Comparison of ENCODE assay signal across 8 mouse cellular contexts in genomic region chr6:54565665-54566545, GRCm38 (mm10). TPM values are rescaled to one million over a fixed set of nuclear protein-coding genes. Genes with fewer than 3 reads are reported as not detected.
A peak's percentile ranks its signal among the peaks of the same experiment; 100 is the strongest.
DNase-seq lines count a peak whose midpoint lies in the region; ATAC-seq and TF ChIP-seq lines count a peak whose summit lies in the region.

TSS of gene Scrn1 (minus strand) at chr6:54566489.

- H3K79me2 ChIP-seq in heart, adult 2 months (replicated peaks; ENCODE audit: control insufficient read depth, insufficient read depth, low read length) = no peaks in the 10 kb centered on the region

- H3K4me2 ChIP-seq in embryonic facial prominence, embryonic 12.5 days (replicated peaks) = peak within 1 kb of the TSS; percentile 92
- H3K4me2 ChIP-seq in limb, embryonic 11.5 days (ENCODE audit: low read depth, severe bottlenecking) = peak within 1 kb of the TSS; percentile 79
- peak within 1 kb of the TSS; percentile 67 for H3K4me2 ChIP-seq in midbrain, embryonic 13.5 days (replicated peaks)

- H3K9ac ChIP-seq in embryonic facial prominence, embryonic 12.5 days = peak within 1 kb of the TSS; percentile 53
- H3K9ac ChIP-seq in heart, adult 2 months (ENCODE audit: low read depth, low read length) = peak within 1 kb of the TSS; percentile 28
- peak within 1 kb of the TSS; percentile 57 for H3K9ac ChIP-seq in limb, embryonic 11.5 days (ENCODE audit: low read length)
- H3K9ac ChIP-seq in midbrain, embryonic 13.5 days (replicated peaks) = peak within 1 kb of the TSS; percentile 84

- 5% methylated on average over 60 of the region's 60 CpGs for WGBS in spleen, adult 2 months
- WGBS in embryonic facial prominence, embryonic 12.5 days = under 1% methylated on average over 60 of the region's 60 CpGs
- WGBS in heart, adult 2 months = 4% methylated on average over 60 of the region's 60 CpGs
- WGBS in kidney, adult 2 months = 4% methylated on average over 60 of the region's 60 CpGs
- 1% methylated on average over 60 of the region's 60 CpGs for WGBS in limb, embryonic 11.5 days
- under 1% methylated on average over 59 of the region's 60 CpGs for WGBS in midbrain, embryonic 13.5 days

- no peak for TF ChIP-seq POLR2A in spleen, adult 2 months (IDR thresholded peaks at IDR 0.05; ENCODE audit: low read depth, low read length)
- TF ChIP-seq POLR2A in heart, adult 2 months (IDR thresholded peaks at IDR 0.05; ENCODE audit: insufficient read depth, low read depth, low read length) = no peak
- no peak for TF ChIP-seq POLR2A in kidney, adult 2 months (IDR thresholded peaks at IDR 0.05; ENCODE audit: low read depth, low read length)

- H3K27me3 ChIP-seq in spleen, adult 2 months (ENCODE audit: control insufficient read depth, insufficient read depth, low read length) = peaks cover 9% of the 10 kb centered on the region
- H3K27me3 ChIP-seq in embryonic facial prominence, embryonic 12.5 days = peaks cover 8% of the 10 kb centered on the region; the same call in 1 of the 2 replicates
- H3K27me3 ChIP-seq in heart, adult 2 months (ENCODE audit: control insufficient read depth, insufficient read depth, low read length) = no peaks in the 10 kb centered on the region
- H3K27me3 ChIP-seq in kidney, adult 2 months (replicated peaks; ENCODE audit: control insufficient read depth, insufficient read depth, low read length) = no peaks in the 10 kb centered on the region
- H3K27me3 ChIP-seq in limb, embryonic 11.5 days (ENCODE audit: control insufficient read depth, insufficient read depth, low read length) = no peaks in the 10 kb centered on the region
- no peaks in the 10 kb centered on the region for H3K27me3 ChIP-seq in midbrain, embryonic 13.5 days

- H3K4me1 ChIP-seq in spleen, adult 2 months (ENCODE audit: control insufficient read depth, insufficient read depth, insufficient read length) = no peaks in the 10 kb centered on the region; the same call in 1 of the 2 replicates
- peaks cover 21% of the 10 kb centered on the region for H3K4me1 ChIP-seq in embryonic facial prominence, embryonic 12.5 days
- peaks cover 2% of the 10 kb centered on the region; the same call in 1 of the 2 replicates for H3K4me1 ChIP-seq in heart, adult 2 months (ENCODE audit: control insufficient read depth, insufficient read depth, low read length)
- H3K4me1 ChIP-seq in kidney, adult 2 months (ENCODE audit: control insufficient read depth, insufficient read depth, low read length) = no peaks in the 10 kb centered on the region; the same call in 1 of the 2 replicates
- 0 out of 2 replicates have a peak, but pooled peaks cover 5% of the 10 kb centered on the region for H3K4me1 ChIP-seq in limb, embryonic 11.5 days (ENCODE audit: control insufficient read depth, insufficient read depth, low read length)
- peaks cover 77% of the 10 kb centered on the region for H3K4me1 ChIP-seq in midbrain, embryonic 13.5 days (replicated peaks)

- no peak for TF ChIP-seq CTCF in spleen, adult 2 months (IDR thresholded peaks at IDR 0.05; ENCODE audit: extremely low read depth, insufficient read depth, insufficient read length, insufficient replicate concordance)
- no peak for TF ChIP-seq CTCF in heart, adult 2 months (IDR thresholded peaks at IDR 0.05)
- TF ChIP-seq CTCF in kidney, adult 2 months (conservative IDR thresholded peaks at IDR 0.05; ENCODE audit: insufficient read depth, insufficient read length, low read depth, low read length) = no peak

- H3K4me3 ChIP-seq in spleen, adult 2 months (ENCODE audit: extremely low read depth, insufficient read depth, insufficient read length) = peak within 1 kb of the TSS; percentile 5; the same call in 1 of the 2 replicates
- peak within 1 kb of the TSS; percentile 54 for H3K4me3 ChIP-seq in embryonic facial prominence, embryonic 12.5 days
- peak within 1 kb of the TSS; percentile 66 for H3K4me3 ChIP-seq in heart, adult 2 months
- H3K4me3 ChIP-seq in kidney, adult 2 months (ENCODE audit: insufficient read depth, low read depth, low read length) = peak within 1 kb of the TSS; percentile 50
- H3K4me3 ChIP-seq in limb, embryonic 11.5 days (ENCODE audit: low read depth, low read length) = peak within 1 kb of the TSS; percentile 40
- peak within 1 kb of the TSS; percentile 61 for H3K4me3 ChIP-seq in midbrain, embryonic 13.5 days (replicated peaks)

- DNase-seq in spleen, adult 2 months (ENCODE audit: low read depth in 1 of 2, low spot score in 2 of 2) = no peak
- DNase-seq in spleen, postnatal 14 days (ENCODE audit: low spot score in 2 of 2) = no peak
- DNase-seq in heart, adult 2 months = peak; percentile 75 to 77
- DNase-seq in kidney, adult 2 months = peak; percentile 20
- peak; percentile 87 for DNase-seq in limb, embryonic 11.5 days (ENCODE audit: low spot score)
- peak; percentile 79 for DNase-seq in telencephalon, adult 2 months (ENCODE audit: low read depth, low spot score)

- peak; percentile 79 for ATAC-seq in embryonic facial prominence, embryonic 12.5 days (ENCODE audit: insufficient number of reproducible peaks, insufficient read depth, low FRiP score, low TSS enrichment)
- peak; percentile 84 for ATAC-seq in limb, embryonic 11.5 days (ENCODE audit: insufficient number of reproducible peaks, low FRiP score, low TSS enrichment, low read depth)
- peak; percentile 85 for ATAC-seq in midbrain, embryonic 13.5 days

- H3K27ac ChIP-seq in spleen, adult 2 months (ENCODE audit: insufficient read depth, low read length) = no peak within 1 kb of the TSS
- peak within 1 kb of the TSS; percentile 67 for H3K27ac ChIP-seq in embryonic facial prominence, embryonic 12.5 days
- H3K27ac ChIP-seq in heart, adult 2 months = peak within 1 kb of the TSS; percentile 68
- H3K27ac ChIP-seq in kidney, adult 2 months (ENCODE audit: insufficient read depth, low read depth, low read length) = no peak within 1 kb of the TSS
- H3K27ac ChIP-seq in limb, embryonic 11.5 days (replicated peaks; ENCODE audit: low read depth, low read length) = no peak within 1 kb of the TSS; the same call in 1 of the 2 replicates
- H3K27ac ChIP-seq in midbrain, embryonic 13.5 days = peak within 1 kb of the TSS; percentile 96

- TF ChIP-seq EP300 in heart, adult 2 months (IDR thresholded peaks at IDR 0.05; ENCODE audit: insufficient read depth, low read depth, low read length) = no peak

- intact Hi-C loops in heart, adult 2 months (cut with DNase I) = no loop called here

- H3K9me3 ChIP-seq in embryonic facial prominence, embryonic 12.5 days = no peaks in the 10 kb centered on the region
- H3K9me3 ChIP-seq in limb, embryonic 11.5 days (ENCODE audit: control insufficient read depth, low read length) = no peaks in the 10 kb centered on the region
- no peaks in the 10 kb centered on the region for H3K9me3 ChIP-seq in midbrain, embryonic 13.5 days

- H3K36me3 ChIP-seq in spleen, adult 2 months (ENCODE audit: control insufficient read depth, insufficient read depth, low read length) = no peaks in the 10 kb centered on the region
- H3K36me3 ChIP-seq in embryonic facial prominence, embryonic 12.5 days = no peaks in the 10 kb centered on the region
- no peaks in the 10 kb centered on the region for H3K36me3 ChIP-seq in heart, adult 2 months (ENCODE audit: control insufficient read depth, insufficient read depth, low read length)
- H3K36me3 ChIP-seq in kidney, adult 2 months (ENCODE audit: control insufficient read depth, insufficient read depth, low read length) = no peaks in the 10 kb centered on the region
- no peaks in the 10 kb centered on the region for H3K36me3 ChIP-seq in limb, embryonic 11.5 days (ENCODE audit: control insufficient read depth, insufficient read depth, low read length)
- no peaks in the 10 kb centered on the region for H3K36me3 ChIP-seq in midbrain, embryonic 13.5 days

RNA-seq across cellular contexts. Expression of gene Scrn1, which starts in this region (rescaled TPM):
- 0.54 and 0.75 TPM in 2 replicates for polyA plus RNA-seq in spleen, adult 2 months (2012; rRNA removed)
- 26.1 and 27.2 TPM in 2 replicates for polyA plus RNA-seq in embryonic facial prominence, embryonic 12.5 days (2016; fragmentation: Nextera tagmentation; extraction: Ambion mirVana)
- total RNA-seq in heart, adult 2 months (2021) = 1 to 10 TPM; 6.1 to 7.4 TPM
- polyA plus RNA-seq in heart, adult 2 months (2012; rRNA removed) = 6.8 and 14.1 TPM in 2 replicates
- polyA plus RNA-seq in kidney, adult 2 months (2012; rRNA removed) = 2.3 and 2.6 TPM in 2 replicates
- polyA plus RNA-seq in limb, embryonic 11.5 days (2014; fragmentation: Nextera tagmentation; extraction: Ambion mirVana) = 8.5 and 9.1 TPM in 2 replicates
- polyA plus RNA-seq in midbrain, embryonic 13.5 days (2015; fragmentation: Nextera tagmentation; extraction: Ambion mirVana) = 91.2 and 96.6 TPM in 2 replicates

Comparison
In these comparisons a context has a peak if more than half of its experiments do, and no peak if none do; other contexts are left out.
1. DNase-seq: peak in heart, adult 2 months (2 of 2), kidney, adult 2 months (single experiment), limb, embryonic 11.5 days (single experiment) and telencephalon, adult 2 months (single experiment); none in spleen, adult 2 months (0 of 2) and spleen, postnatal 14 days (0 of 2).
2. H3K27ac ChIP-seq: peak in embryonic facial prominence, embryonic 12.5 days (single experiment), heart, adult 2 months (single experiment) and midbrain, embryonic 13.5 days (single experiment); none in spleen, adult 2 months (single experiment), kidney, adult 2 months (single experiment) and limb, embryonic 11.5 days (single experiment).
3. H3K4me3 ChIP-seq: peak in every context shown above with its lines; median percentile 66 in heart, adult 2 months; 61 in midbrain, embryonic 13.5 days; 54 in embryonic facial prominence, embryonic 12.5 days; 50 in kidney, adult 2 months; 40 in limb, embryonic 11.5 days; 5 in spleen, adult 2 months.
4. H3K9ac ChIP-seq: peak in every context shown above with its lines; median percentile 84 in midbrain, embryonic 13.5 days; 57 in limb, embryonic 11.5 days; 53 in embryonic facial prominence, embryonic 12.5 days; 28 in heart, adult 2 months.
5. Peak in every context shown above with its lines, with median percentiles within 50 percentile points of each other: ATAC-seq and H3K4me2 ChIP-seq.